Mouse (Mus musculus) limb, embryonic 15.5 days (tissue): ENCODE results near the gene Vegfc. TPM values are rescaled to one million over a fixed set of nuclear protein-coding genes. Genes with fewer than 3 reads are reported as not detected.

Experiments
- ATAC-seq: fragments of 200-750 bp; cut with Nextera tagmentation; 2 replicates; pipeline ENCODE4 v1.8.0; 2017; ENCODE audit warnings: low read depth, moderate TSS enrichment; ENCODE audit not compliant: insufficient number of reproducible peaks, low FRiP score, low TSS enrichment
- H3K27ac ChIP-seq: fragments of 300-500 bp; sonication (generic); 2 replicates; pipeline ENCODE4 v1.5.1; 2015; ENCODE audit warnings: moderate library complexity, mild to moderate bottlenecking, inconsistent platforms
- H3K27me3 ChIP-seq: fragments of 300-500 bp; sonication (generic); 2 replicates; pipeline ENCODE4 v1.6.1; 2015; ENCODE audit warnings: inconsistent platforms
- H3K36me3 ChIP-seq: fragments of 300-500 bp; sonication (generic); 2 replicates; pipeline ENCODE4 v1.6.1; 2015; ENCODE audit warnings: inconsistent platforms
- H3K4me1 ChIP-seq: fragments of 300-500 bp; sonication (generic); 2 replicates; pipeline ENCODE4 v1.6.1; 2015; ENCODE audit warnings: inconsistent platforms
- H3K4me2 ChIP-seq: fragments of 300-500 bp; sonication (generic); 2 replicates; pipeline ENCODE4 v1.6.1; 2015; ENCODE audit warnings: mild to moderate bottlenecking, inconsistent platforms
- H3K4me3 ChIP-seq: fragments of 300-500 bp; sonication (generic); 2 replicates; pipeline ENCODE4 v1.5.1; 2015; ENCODE audit warnings: mild to moderate bottlenecking, inconsistent platforms
- H3K9ac ChIP-seq: fragments of 300-500 bp; sonication (generic); 2 replicates; pipeline ENCODE4 v1.6.1; 2015; ENCODE audit warnings: inconsistent platforms
- H3K9me3 ChIP-seq: fragments of 300-500 bp; sonication (generic); 2 replicates; pipeline ENCODE4 v1.6.1; 2016; ENCODE audit warnings: inconsistent platforms
- WGBS: fragments of 180-500 bp; shearing (Covaris S2); methylation state at CpG from one replicate; pipeline ENCODE4 v1.1.7; 2015; 5-methylcytosine and 5-hydroxymethylcytosine counted together
- polyA plus RNA-seq: library from polyadenylated mRNA; unstranded; fragments of >200 nt; fragmentation: Nextera tagmentation; extraction: Ambion mirVana; gene quantifications from 2 replicates; pipeline ENCODE4 v1.2.1, GENCODE M21; 2015

Gene Vegfc
- 10.2 and 11.0 TPM in 2 replicates for polyA plus RNA-seq

DNA sequence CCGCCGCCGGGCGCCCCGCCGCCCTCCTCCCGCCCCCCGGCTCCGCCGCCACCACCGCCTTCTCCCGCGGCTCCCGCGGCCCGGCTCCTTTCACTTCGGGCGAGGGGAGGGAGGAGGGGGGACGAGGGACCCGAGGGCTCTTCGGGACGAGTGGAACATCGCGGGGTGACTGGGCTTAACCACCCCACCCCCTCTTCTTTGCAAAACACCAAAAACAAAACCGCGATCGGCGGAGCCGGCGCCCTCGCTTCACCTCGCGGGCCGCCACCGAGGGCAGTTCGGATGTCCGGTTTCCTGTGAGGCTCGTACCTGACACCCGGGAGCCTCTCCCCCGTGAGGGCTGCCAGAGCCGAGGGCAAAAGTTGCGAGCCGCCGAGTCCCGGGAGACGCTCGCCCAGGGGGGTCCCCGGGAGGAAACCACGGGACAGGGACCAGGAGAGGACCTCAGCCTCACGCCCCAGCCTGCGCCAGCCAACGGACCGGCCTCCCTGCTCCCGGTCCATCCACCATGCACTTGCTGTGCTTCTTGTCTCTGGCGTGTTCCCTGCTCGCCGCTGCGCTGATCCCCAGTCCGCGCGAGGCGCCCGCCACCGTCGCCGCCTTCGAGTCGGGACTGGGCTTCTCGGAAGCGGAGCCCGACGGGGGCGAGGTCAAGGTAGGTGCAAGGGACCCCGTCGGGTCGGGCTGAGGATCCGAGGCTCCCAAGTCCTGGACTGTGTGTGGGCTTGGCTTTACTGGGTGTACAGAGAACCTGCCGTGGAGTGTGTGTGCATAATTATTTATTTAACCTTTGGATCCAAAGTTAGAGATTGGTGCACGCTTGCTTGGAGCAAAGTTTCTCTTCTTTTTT is at the start of gene Vegfc:
Gene Vegfc (plus strand): TSS at position 336 of the 850 bp plus-strand sequence.
- peak within 1 kb of the TSS; percentile 77 for H3K4me3 ChIP-seq
- peak within 1 kb of the TSS; percentile 89 for H3K4me2 ChIP-seq
- H3K4me1 ChIP-seq: peaks cover 11% of the 10 kb centered on the region
- no peaks in the 10 kb centered on the region for H3K27me3 ChIP-seq
- peak within 1 kb of the TSS; percentile 82 for H3K27ac ChIP-seq
- H3K36me3 ChIP-seq: no peaks in the 10 kb centered on the region
- peak; percentile 59 for ATAC-seq
- peak within 1 kb of the TSS; percentile 72 for H3K9ac ChIP-seq
- H3K9me3 ChIP-seq: no peaks in the 10 kb centered on the region
- under 1% methylated on average over 61 of the region's 79 CpGs for WGBS

DNA sequence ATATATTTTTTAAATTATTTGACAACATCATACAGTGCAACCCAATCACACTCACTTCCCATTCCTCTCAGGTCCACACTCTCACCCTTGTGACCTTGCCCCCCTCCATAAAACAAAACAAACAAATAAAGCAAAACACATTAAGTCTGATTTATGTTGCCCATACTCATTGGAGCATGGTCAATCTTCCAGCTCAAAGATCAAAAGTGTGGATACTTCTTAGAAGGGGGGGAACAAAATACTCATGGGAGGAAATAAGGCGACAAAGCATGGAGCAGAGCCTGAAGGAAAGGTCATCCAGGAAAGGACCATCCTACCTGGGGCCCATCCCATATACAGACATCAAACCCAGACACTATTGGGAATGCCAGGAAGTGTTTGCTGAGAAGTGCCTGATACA is 42.8 kb upstream of the Vegfc start:
- no peak overlapping the region for H3K9ac ChIP-seq
- no peaks in the 10 kb centered on the region for H3K36me3 ChIP-seq
- WGBS: 79% methylated on average over 1 of the region's 1 CpGs
- no peak overlapping the region for H3K27ac ChIP-seq
- H3K27me3 ChIP-seq: no peaks in the 10 kb centered on the region
- no peaks in the 10 kb centered on the region for H3K9me3 ChIP-seq
- ATAC-seq: no peak
- no peak overlapping the region for H3K4me2 ChIP-seq
- no peaks in the 10 kb centered on the region for H3K4me1 ChIP-seq
- no peak overlapping the region for H3K4me3 ChIP-seq

DNA sequence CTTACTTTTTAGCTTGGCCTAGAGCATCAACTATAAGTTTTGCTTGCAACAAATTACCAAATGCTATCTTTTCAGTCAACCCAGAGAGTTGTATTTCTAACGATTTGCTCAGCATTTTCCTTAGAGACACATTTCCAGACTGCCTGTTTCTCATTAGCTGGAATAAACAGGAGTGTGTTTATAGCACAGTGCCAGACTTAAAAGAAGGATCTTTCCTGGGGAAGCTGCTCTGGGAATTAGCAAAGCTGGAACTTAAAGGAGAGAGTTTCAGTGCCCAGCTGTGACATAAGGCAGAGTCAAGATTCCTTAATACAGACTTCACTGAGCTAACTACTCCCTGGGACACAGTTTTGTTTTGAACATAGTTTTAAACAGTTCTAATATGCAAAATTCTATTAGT is 34.8 kb upstream of the Vegfc start:
- no peaks in the 10 kb centered on the region; the same call in 1 of the 2 replicates for H3K4me1 ChIP-seq
- no peak for ATAC-seq
- no peaks in the 10 kb centered on the region for H3K9me3 ChIP-seq
- no peak overlapping the region for H3K27ac ChIP-seq
- H3K36me3 ChIP-seq: no peaks in the 10 kb centered on the region
- no peak overlapping the region for H3K4me3 ChIP-seq
- H3K27me3 ChIP-seq: no peaks in the 10 kb centered on the region
- no peak overlapping the region for H3K9ac ChIP-seq
- no peak overlapping the region for H3K4me2 ChIP-seq
- 14% methylated on average over 1 of the region's 1 CpGs for WGBS

DNA sequence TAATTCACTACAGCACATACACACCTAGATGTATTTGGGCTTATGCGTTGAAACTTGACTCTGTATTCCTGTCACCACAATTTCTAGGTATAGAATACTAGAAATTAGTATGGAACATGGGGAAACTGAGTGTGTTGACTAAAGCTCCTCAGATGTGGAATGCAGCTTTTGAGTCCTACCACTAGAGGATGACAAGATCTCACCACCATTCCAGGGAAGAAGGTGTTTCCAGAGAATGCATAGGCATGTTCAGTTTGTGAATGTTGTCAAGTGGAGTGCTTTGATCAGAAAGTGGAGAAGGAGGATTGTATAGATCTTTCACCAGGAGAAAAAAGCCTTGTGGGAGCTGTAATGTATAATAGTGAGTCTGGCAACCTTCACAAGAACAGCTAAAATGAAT is 33.9 kb upstream of the Vegfc start:
- ATAC-seq: no peak
- H3K27me3 ChIP-seq: no peaks in the 10 kb centered on the region
- no peak overlapping the region for H3K9ac ChIP-seq
- no peak overlapping the region for H3K4me2 ChIP-seq
- no peak overlapping the region for H3K27ac ChIP-seq
- H3K4me1 ChIP-seq: no peaks in the 10 kb centered on the region; the same call in 1 of the 2 replicates
- H3K4me3 ChIP-seq: no peak overlapping the region
- H3K9me3 ChIP-seq: no peaks in the 10 kb centered on the region
- 78% methylated on average over 1 of the region's 1 CpGs for WGBS
- no peaks in the 10 kb centered on the region for H3K36me3 ChIP-seq

DNA sequence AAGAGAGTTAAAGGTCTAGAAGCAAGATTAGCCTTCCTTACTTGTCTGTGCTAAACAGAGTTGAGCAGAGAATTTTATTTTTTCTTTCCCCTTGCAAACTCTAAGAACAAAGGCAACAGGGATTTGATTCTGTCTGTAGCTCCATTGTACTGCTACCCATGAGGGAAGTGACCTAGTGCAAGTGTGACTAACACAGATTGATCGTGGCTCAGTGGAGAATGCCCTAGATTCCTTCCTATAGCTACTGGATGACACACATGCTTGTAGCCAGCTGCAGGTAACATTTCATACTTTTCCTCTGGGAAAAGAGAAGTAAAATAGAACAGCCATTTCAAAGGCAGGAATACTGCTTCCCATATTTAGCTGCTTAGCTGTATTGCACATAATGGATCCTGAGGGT is 24.2 kb upstream of the Vegfc start:
- ATAC-seq: no peak
- no peak overlapping the region for H3K4me2 ChIP-seq
- no peak overlapping the region for H3K27ac ChIP-seq
- 42% methylated on average over 1 of the region's 1 CpGs for WGBS
- H3K27me3 ChIP-seq: no peaks in the 10 kb centered on the region
- no peak overlapping the region for H3K9ac ChIP-seq
- H3K4me1 ChIP-seq: no peaks in the 10 kb centered on the region
- H3K36me3 ChIP-seq: no peaks in the 10 kb centered on the region
- no peaks in the 10 kb centered on the region for H3K9me3 ChIP-seq
- H3K4me3 ChIP-seq: no peak overlapping the region

DNA sequence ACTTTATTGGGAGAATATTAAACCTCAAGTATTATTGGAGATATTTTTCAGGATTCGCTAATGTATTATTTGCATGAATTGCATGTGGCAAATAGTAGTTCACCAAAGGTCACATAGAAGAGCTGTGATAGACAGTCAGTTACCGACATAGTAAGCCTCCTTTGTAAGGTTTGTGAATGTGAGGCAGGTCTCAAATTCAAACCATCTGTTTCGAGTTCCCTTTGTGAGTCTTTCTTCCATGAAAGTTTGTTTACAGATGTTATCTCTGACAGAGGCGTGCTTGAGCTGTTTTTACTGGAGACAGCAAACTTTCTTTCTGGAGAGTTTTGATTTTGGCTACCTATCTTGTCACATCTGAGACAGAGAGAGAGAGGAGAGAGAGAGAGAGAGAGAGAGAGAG is 11.9 kb upstream of the Vegfc start:
- H3K27me3 ChIP-seq: no peaks in the 10 kb centered on the region
- no peaks in the 10 kb centered on the region for H3K4me1 ChIP-seq
- H3K4me2 ChIP-seq: no peak overlapping the region
- no peaks in the 10 kb centered on the region for H3K9me3 ChIP-seq
- no peak overlapping the region for H3K27ac ChIP-seq
- H3K9ac ChIP-seq: no peak overlapping the region
- H3K4me3 ChIP-seq: no peak overlapping the region
- ATAC-seq: no peak
- 30% methylated on average over 4 of the region's 4 CpGs for WGBS
- no peaks in the 10 kb centered on the region for H3K36me3 ChIP-seq

DNA sequence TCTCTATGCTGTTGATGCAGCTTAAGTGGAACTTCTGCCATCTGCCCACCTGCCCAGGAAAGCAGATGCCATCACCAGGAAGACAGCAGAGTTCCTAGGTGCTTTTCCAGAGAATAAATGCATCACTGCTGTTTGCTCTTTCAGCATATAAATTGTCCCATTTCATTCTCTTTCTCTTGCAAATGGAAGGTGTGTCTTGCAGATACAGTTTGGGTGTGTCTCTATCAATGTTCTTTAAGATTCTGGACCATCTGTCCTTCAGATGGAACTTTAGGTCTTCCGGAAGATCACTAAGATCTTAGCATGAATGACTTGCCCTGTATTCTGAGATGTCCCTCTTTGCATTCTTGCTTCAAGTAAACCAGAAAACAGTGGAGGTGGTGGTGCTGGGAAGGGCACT is 1.1 kb upstream of the Vegfc start:
- peak overlapping the region; percentile 89 for H3K4me2 ChIP-seq
- H3K9ac ChIP-seq: no peak overlapping the region

DNA sequence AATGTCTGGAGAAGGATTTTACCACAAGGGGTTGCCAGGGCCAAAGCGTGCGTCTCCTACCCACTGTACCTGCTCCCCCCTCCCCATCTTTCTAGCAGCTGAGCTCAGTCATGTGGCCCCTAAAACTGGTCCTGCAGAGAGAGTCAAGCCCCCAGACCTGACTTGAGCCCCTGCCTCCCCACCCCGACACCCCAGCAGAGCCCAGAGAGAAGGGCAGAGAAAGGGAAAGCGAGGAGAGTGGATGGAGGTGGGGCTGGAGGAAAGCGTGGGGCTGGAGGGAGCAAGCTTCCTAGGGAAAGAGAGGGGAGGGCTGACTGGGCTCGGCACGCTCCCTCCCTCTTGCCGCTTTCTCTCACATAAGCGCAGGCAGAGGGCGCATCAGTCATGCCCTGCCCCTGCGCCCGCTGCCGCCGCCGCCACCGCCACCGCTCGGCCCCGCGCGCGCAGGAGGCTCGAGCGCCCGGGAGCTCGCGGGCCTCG is 575 bp upstream of the Vegfc start:
- Histone ChIP-seq H3K4me3 (peak overlapping the region; percentile 77), H3K9me3 (no peaks in the 10 kb centered on the region), H3K9ac (peak overlapping the region; percentile 72), H3K4me1 (peaks cover 11% of the 10 kb centered on the region), H3K27ac (peak overlapping the region; percentile 82), H3K27me3 (no peaks in the 10 kb centered on the region), H3K4me2 (peak overlapping the region; percentile 89), H3K36me3 (no peaks in the 10 kb centered on the region)
- WGBS: under 1% methylated on average over 7 of the region's 28 CpGs
- peak; percentile 89 for ATAC-seq

More for the DNA sequence above, 1.1 kb upstream of the Vegfc start:
- H3K27ac ChIP-seq: no peak overlapping the region
- H3K4me1 ChIP-seq: peaks cover 11% of the 10 kb centered on the region
- H3K36me3 ChIP-seq: no peaks in the 10 kb centered on the region
- no peaks in the 10 kb centered on the region for H3K9me3 ChIP-seq
- no peaks in the 10 kb centered on the region for H3K27me3 ChIP-seq
- 61% methylated on average over 1 of the region's 1 CpGs for WGBS
- no peak for ATAC-seq
- peak overlapping the region; percentile 77 for H3K4me3 ChIP-seq

DNA sequence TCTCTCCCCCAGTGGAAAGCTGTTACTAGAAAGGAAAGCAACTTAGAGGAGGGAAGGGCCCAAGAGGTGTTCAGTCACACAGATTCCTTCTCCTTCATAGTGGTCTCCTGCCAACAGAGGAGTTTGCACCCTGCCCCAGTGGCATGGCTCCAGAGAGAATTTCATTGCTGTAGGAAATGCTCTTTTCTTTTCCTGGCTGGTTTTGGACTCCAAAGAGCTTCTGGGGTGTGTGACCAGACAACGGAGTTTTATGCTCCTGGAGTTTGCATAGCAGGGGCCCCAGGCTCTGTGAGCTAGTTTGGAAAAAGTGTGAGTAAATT is 675 bp downstream of the Vegfc start:
- Histone ChIP-seq H3K4me1 (peaks cover 11% of the 10 kb centered on the region), H3K9ac (peak overlapping the region; percentile 72), H3K27me3 (no peaks in the 10 kb centered on the region), H3K36me3 (no peaks in the 10 kb centered on the region), H3K27ac (peak overlapping the region; percentile 82), H3K4me2 (peak overlapping the region; percentile 89), H3K4me3 (peak overlapping the region; percentile 77), H3K9me3 (no peaks in the 10 kb centered on the region)
- no peak for ATAC-seq
- WGBS: 0% methylated on average over 1 of the region's 1 CpGs

DNA sequence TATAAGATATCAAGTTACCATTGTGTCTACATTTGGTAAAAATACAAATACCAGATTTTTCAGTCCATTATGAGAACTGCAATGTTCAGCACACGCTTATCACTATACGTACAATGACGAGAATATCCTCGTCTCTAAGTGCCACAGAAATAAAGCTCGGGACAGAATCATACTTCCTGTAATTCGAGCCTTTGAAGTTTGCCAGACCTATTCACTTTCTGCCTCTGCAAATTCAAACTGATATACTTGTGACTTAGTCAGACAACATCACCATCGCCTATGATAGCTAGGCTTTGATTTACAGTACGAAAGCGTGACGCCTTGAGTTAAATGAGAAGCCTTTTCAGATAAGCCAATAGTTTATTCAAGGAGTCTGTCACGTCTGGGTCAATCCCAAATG is 1.6 kb downstream of the Vegfc start:
- Histone ChIP-seq H3K4me1 (peaks cover 11% of the 10 kb centered on the region), H3K4me2 (0 out of 2 replicates have a peak overlapping the region, but pooled peaks have one; percentile 8), H3K27ac (no peak overlapping the region), H3K4me3 (peak overlapping the region; percentile 9), H3K27me3 (no peaks in the 10 kb centered on the region), H3K9ac (no peak overlapping the region), H3K36me3 (no peaks in the 10 kb centered on the region), H3K9me3 (no peaks in the 10 kb centered on the region)
- no peak for ATAC-seq
- WGBS: 24% methylated on average over 11 of the region's 11 CpGs

DNA sequence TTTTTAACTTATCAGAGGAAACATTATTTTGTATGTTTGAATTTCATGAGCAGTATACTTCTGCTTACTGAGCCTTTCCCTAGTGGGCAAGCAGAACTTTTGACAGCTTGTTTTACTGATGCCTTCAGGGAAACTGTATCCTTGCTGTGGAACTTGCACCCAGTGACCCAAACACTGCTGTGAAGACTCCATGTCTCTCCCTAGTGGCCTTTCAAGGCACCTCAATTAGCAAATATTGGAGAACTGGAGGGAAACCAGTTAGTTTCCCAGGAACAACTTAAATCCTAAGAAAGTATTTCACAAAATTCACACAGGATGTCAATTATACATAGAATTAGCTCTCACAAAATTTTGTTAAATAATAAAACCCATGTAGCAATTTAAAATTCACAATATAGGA is 2.2 kb downstream of the Vegfc start:
- no peak for ATAC-seq
- H3K4me1 ChIP-seq: peaks cover 11% of the 10 kb centered on the region
- no peak overlapping the region for H3K4me3 ChIP-seq
- H3K9ac ChIP-seq: no peak overlapping the region
- H3K4me2 ChIP-seq: no peak overlapping the region
- H3K9me3 ChIP-seq: no peaks in the 10 kb centered on the region
- H3K36me3 ChIP-seq: no peaks in the 10 kb centered on the region
- no peaks in the 10 kb centered on the region for H3K27me3 ChIP-seq
- no peak overlapping the region for H3K27ac ChIP-seq

DNA sequence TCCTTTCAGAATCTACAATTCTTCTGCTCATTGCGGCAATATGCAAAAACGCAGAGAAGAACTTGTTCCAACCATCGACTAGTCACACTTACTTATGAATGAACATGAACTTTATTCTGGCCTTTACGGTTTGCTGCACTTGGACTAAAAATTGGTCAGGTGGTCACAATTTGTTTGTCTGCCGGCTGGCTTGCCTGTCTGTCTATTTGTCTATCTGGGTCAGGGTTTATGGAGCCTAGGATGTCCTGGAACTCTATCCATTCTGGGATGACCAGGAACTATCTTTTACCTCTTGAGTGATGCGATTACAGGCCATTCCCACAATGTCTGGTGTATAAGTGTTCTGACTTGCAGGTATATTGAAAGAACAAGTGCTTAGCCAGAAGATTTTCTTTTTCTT is 8.5 kb downstream of the Vegfc start:
- Histone ChIP-seq H3K27ac (no peak overlapping the region), H3K9ac (no peak overlapping the region), H3K4me1 (no peaks in the 10 kb centered on the region), H3K9me3 (no peaks in the 10 kb centered on the region), H3K4me3 (no peak overlapping the region), H3K36me3 (no peaks in the 10 kb centered on the region), H3K27me3 (no peaks in the 10 kb centered on the region), H3K4me2 (no peak overlapping the region)
- ATAC-seq: no peak
- WGBS: 86% methylated on average over 6 of the region's 6 CpGs
